Mouse (Mus musculus) heart, embryonic 15.5 days (tissue): Measurements from ENCODE around the gene Ublcp1. TPM values are rescaled to one million over a fixed set of nuclear protein-coding genes. Genes with fewer than 3 reads are reported as not detected.
A peak's percentile ranks its signal among the peaks of the same experiment; 100 is the strongest.

Experiments
- ATAC-seq: fragments of 200-750 bp; cut with Nextera tagmentation; replicated peaks from 2 replicates; pipeline ENCODE4 v1.8.0; 2017; ENCODE audit warnings: low read depth, moderate TSS enrichment; ENCODE audit not compliant: insufficient number of reproducible peaks, insufficient read depth, low FRiP score
- H3K27ac ChIP-seq: fragments of 300-500 bp; sonication (generic); 2 replicates; pipeline ENCODE4 v1.5.1; 2015; ENCODE audit warnings: mild to moderate bottlenecking, inconsistent platforms
- H3K27me3 ChIP-seq: fragments of 300-500 bp; sonication (generic); 2 replicates; pipeline ENCODE4 v1.6.1; 2015; ENCODE audit warnings: inconsistent platforms
- H3K36me3 ChIP-seq: fragments of 300-500 bp; sonication (generic); 2 replicates; pipeline ENCODE4 v1.6.1; 2015; ENCODE audit warnings: mild to moderate bottlenecking, inconsistent platforms
- H3K4me1 ChIP-seq: fragments of 300-500 bp; sonication (generic); replicated peaks from 2 replicates; pipeline ENCODE4 v1.6.1; 2015; ENCODE audit warnings: inconsistent platforms
- H3K4me2 ChIP-seq: fragments of 300-500 bp; sonication (generic); 2 replicates; pipeline ENCODE4 v1.6.1; 2015; ENCODE audit warnings: inconsistent platforms, mild to moderate bottlenecking, moderate library complexity
- H3K4me3 ChIP-seq: fragments of 300-500 bp; sonication (generic); 2 replicates; pipeline ENCODE4 v1.5.1; 2015; ENCODE audit warnings: mild to moderate bottlenecking, inconsistent platforms
- H3K9ac ChIP-seq: fragments of 300-500 bp; sonication (generic); 2 replicates; pipeline ENCODE4 v1.6.1; 2015; ENCODE audit warnings: mild to moderate bottlenecking, inconsistent platforms
- H3K9me3 ChIP-seq: fragments of 300-500 bp; sonication (generic); replicated peaks from 2 replicates; pipeline ENCODE4 v1.6.1; 2016; ENCODE audit warnings: inconsistent platforms
- WGBS: fragments of 180-500 bp; shearing (Covaris S2); methylation state at CpG from one replicate; pipeline ENCODE4 v1.1.7; 2015; ENCODE audit warnings: mixed read lengths; 5-methylcytosine and 5-hydroxymethylcytosine counted together
- polyA plus RNA-seq: library from polyadenylated mRNA; unstranded; fragments of >200 nt; fragmentation: Nextera tagmentation; extraction: Ambion mirVana; gene quantifications from 2 replicates; pipeline ENCODE4 v1.2.1, GENCODE M21; 2015

The Ublcp1 gene
- polyA plus RNA-seq = 38.7 and 41.8 TPM in 2 replicates

DNA sequence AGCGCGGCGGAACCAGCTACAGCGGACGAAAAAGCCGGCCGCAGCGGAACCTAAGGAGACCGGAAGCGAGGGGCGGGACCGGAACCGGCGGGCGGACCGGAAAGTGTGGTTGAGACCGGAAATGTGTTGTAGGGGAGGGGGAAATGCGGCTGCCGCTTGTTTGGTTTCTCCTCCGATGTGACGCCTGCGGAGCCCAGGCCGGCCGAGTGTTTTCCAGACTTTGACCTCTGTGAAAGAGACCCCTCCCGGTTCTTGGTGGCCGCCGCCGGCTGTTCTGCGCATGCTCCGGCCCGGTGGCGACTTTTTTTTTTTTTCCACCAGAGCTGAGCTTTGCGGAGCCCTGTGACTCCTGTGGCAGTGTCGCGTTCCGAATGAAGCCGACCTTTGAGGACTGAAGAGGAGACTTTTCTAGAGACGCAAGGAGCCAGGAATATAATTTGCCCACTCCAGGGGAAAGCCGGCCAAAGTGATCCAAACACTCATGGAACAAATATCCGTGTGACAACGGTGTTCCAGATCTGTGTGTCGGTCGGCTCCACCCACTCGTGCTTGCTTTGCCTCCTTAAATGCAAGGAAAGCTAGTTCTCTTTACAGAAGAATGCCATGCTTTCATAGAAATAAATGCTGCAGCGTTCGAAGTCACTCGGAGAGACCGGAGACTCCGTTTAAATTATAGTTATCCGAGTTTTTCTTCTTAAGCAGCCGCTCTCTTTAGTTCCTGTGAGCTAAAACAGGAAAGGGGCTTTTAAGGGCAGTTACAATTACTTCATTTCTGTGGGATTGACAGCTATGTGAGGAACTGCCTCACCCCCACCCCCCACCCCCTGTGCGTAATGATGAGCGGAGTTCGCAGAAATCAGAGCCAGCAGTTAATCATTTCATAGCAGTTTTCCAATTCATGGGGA lies at the start of gene Ublcp1:
Gene Ublcp1, minus strand, starts transcription at position 67 of the 905 bp plus-strand sequence.
- peak within 1 kb of the TSS; percentile 88 for H3K9ac ChIP-seq
- peaks cover 16% of the 10 kb centered on the region for H3K4me1 ChIP-seq
- WGBS = under 1% methylated on average over 54 of the region's 54 CpGs
- peak within 1 kb of the TSS; percentile 79 for H3K4me2 ChIP-seq
- no peaks in the 10 kb centered on the region for H3K27me3 ChIP-seq
- H3K9me3 ChIP-seq = no peaks in the 10 kb centered on the region
- no peaks in the 10 kb centered on the region for H3K36me3 ChIP-seq
- peak within 1 kb of the TSS; percentile 95 for H3K4me3 ChIP-seq
- peak; percentile 90 for ATAC-seq
- peak within 1 kb of the TSS; percentile 93 for H3K27ac ChIP-seq

GRCm38 (mm10) chr11:44519096-44519949 lies 49.0 kb upstream of the Ublcp1 start:
- peak overlapping the region; percentile 100 for H3K4me3 ChIP-seq
- peak; percentile 64 for ATAC-seq
- peak overlapping the region; percentile 97 for H3K27ac ChIP-seq
- 0% methylated on average over 55 of the region's 61 CpGs for WGBS
- peak overlapping the region; percentile 97 for H3K4me2 ChIP-seq
- no peaks in the 10 kb centered on the region for H3K9me3 ChIP-seq
- no peaks in the 10 kb centered on the region for H3K27me3 ChIP-seq
- H3K9ac ChIP-seq = peak overlapping the region; percentile 97
- no peaks in the 10 kb centered on the region for H3K36me3 ChIP-seq
- H3K4me1 ChIP-seq = peaks cover 29% of the 10 kb centered on the region

DNA sequence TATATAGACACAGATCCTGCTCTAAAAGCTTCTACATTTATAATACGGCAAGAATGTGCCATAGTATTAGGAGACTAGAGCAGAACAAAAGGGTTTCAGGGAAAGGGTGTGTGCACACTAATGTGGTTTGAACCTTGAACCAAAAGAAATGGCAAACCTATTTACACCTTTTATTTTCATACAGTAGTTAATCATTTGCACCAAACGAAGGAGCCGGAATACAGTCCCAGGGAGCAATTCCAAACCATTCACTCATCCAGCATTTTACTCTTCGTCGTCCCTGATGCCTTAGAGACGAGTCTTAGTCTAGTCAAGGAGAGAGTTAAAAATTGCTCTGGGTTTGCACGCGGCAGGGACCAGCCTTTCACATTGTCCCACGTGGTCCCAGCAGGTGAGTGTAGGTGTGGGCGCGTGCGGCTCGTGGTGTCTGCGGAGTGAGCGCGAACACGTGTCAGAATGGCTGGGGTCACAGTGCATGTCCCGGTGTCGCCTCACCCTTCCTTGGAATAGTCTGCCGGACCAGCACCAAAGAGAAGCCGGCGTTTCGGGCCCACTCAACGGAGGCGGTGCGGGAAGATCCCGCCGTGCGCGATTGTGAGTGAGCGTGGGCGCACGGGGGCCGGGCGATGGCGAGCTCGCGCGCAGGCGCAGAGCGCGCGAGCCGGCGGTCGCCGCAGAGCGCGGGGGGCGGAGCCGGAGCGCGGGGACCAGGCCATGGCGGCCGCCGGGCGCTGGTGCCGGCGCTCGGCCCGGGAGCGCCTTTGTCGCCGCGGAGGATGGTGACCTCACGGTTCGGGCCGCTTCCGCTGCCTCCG lies 48.2 kb upstream of the Ublcp1 start, which contains the start of gene Rnf145:
Gene Rnf145, plus strand, starts transcription at position 684 of the 815 bp plus-strand sequence.
- WGBS = 1% methylated on average over 69 of the region's 70 CpGs
- peak; percentile 86 for ATAC-seq
- peak within 1 kb of the TSS; percentile 97 for H3K4me2 ChIP-seq

DNA sequence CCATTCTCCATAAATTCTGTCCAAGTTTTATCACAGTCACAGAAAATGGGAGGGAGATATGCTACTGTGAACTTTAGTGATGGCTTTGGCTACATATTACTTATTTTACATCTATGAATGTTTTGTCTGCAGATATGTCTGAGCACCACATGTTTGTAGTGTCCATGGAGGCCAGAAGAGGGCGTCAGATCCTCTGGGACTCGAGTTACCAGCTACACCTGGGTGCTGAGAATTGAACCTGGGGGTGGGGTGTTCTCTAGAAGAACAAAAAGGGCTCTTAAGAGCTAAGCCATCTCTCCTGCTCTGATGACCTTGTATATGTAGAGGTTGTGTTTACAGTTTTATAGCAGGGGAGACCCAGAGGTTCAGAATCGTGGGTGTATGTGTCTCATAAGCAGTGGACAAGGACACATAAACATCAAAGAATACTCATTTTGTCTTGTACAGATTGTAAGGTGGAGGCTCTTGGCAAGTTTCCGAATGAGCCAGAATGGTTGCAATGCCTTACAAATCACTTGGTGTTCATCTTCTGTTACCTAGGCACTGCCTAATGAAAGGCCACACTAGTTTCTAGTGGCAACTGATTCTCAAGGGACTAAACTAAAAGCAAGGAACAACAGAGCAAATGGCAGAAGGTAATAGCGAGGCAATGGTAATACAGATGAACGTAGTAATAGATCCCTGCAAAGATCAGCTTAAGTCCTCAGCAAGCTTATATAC lies 47.4 kb upstream of the Ublcp1 start:
- no peaks in the 10 kb centered on the region for H3K36me3 ChIP-seq
- H3K4me3 ChIP-seq = peak overlapping the region; percentile 100
- no peaks in the 10 kb centered on the region for H3K27me3 ChIP-seq
- ATAC-seq = no peak
- H3K4me1 ChIP-seq = peaks cover 17% of the 10 kb centered on the region
- H3K9ac ChIP-seq = no peak overlapping the region
- WGBS = 56% methylated on average over 6 of the region's 6 CpGs
- no peak overlapping the region for H3K27ac ChIP-seq
- H3K4me2 ChIP-seq = peak overlapping the region; percentile 97
- H3K9me3 ChIP-seq = no peaks in the 10 kb centered on the region

More for the DNA sequence above, 48.2 kb upstream of the Ublcp1 start, which contains the start of gene Rnf145:
- H3K36me3 ChIP-seq = no peaks in the 10 kb centered on the region
- no peaks in the 10 kb centered on the region for H3K9me3 ChIP-seq
- peak within 1 kb of the TSS; percentile 97 for H3K9ac ChIP-seq
- H3K4me1 ChIP-seq = peaks cover 22% of the 10 kb centered on the region
- peak within 1 kb of the TSS; percentile 97 for H3K27ac ChIP-seq
- H3K4me3 ChIP-seq = peak within 1 kb of the TSS; percentile 100
- no peaks in the 10 kb centered on the region for H3K27me3 ChIP-seq

GRCm38 (mm10) chr11:44516362-44516761 lies 46.1 kb upstream of the Ublcp1 start:
- H3K36me3 ChIP-seq = no peaks in the 10 kb centered on the region
- ATAC-seq = no peak
- peaks cover 13% of the 10 kb centered on the region for H3K4me1 ChIP-seq
- H3K4me3 ChIP-seq = no peak overlapping the region
- H3K9me3 ChIP-seq = no peaks in the 10 kb centered on the region
- H3K9ac ChIP-seq = no peak overlapping the region
- H3K27me3 ChIP-seq = no peaks in the 10 kb centered on the region
- H3K27ac ChIP-seq = no peak overlapping the region
- 38% methylated on average over 1 of the region's 1 CpGs for WGBS
- no peak overlapping the region for H3K4me2 ChIP-seq

DNA sequence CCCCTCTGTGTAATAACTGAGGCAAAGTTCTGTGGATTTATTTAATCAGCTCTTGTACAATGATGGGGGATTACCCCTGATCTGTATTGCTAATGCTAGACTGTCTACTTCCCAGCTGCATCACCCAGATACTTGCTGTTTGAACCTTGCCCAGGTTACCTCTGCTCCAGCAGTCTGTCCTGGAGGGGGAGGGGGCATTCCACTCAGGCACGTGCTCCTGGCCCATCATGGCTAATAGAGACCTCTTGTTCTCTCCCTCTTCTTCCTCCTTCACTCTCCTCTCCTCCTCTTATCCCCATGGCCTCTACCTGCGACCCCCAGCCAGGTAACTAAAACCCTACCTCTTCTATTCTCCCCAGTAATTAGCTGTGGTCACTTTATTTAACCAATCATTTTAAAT lies 44.4 kb upstream of the Ublcp1 start:
- no peak for ATAC-seq
- Histone ChIP-seq H3K9me3 (no peaks in the 10 kb centered on the region), H3K9ac (no peak overlapping the region), H3K27ac (no peak overlapping the region), H3K27me3 (no peaks in the 10 kb centered on the region), H3K4me2 (no peak overlapping the region), H3K4me1 (peaks cover 9% of the 10 kb centered on the region), H3K4me3 (no peak overlapping the region), H3K36me3 (no peaks in the 10 kb centered on the region)
- WGBS = 51% methylated on average over 2 of the region's 2 CpGs

GRCm38 (mm10) chr11:44513026-44513422 lies 42.7 kb upstream of the Ublcp1 start:
- no peak overlapping the region for H3K4me3 ChIP-seq
- H3K36me3 ChIP-seq = no peaks in the 10 kb centered on the region
- no peak overlapping the region for H3K27ac ChIP-seq

GRCm38 (mm10) chr11:44512044-44513025 lies 42.0 kb upstream of the Ublcp1 start:
- Histone ChIP-seq H3K4me2 (no peak overlapping the region), H3K4me3 (no peak overlapping the region), H3K9me3 (no peaks in the 10 kb centered on the region), H3K9ac (no peak overlapping the region), H3K27ac (no peak overlapping the region), H3K27me3 (no peaks in the 10 kb centered on the region), H3K36me3 (no peaks in the 10 kb centered on the region), H3K4me1 (peaks cover 11% of the 10 kb centered on the region)
- ATAC-seq = no peak
- 57% methylated on average over 14 of the region's 14 CpGs for WGBS

More at GRCm38 (mm10) chr11:44513026-44513422, 42.7 kb upstream of the Ublcp1 start:
- 51% methylated on average over 2 of the region's 2 CpGs for WGBS
- ATAC-seq = no peak
- Histone ChIP-seq H3K4me1 (peaks cover 11% of the 10 kb centered on the region), H3K9ac (no peak overlapping the region), H3K27me3 (no peaks in the 10 kb centered on the region), H3K9me3 (no peaks in the 10 kb centered on the region), H3K4me2 (no peak overlapping the region)

DNA sequence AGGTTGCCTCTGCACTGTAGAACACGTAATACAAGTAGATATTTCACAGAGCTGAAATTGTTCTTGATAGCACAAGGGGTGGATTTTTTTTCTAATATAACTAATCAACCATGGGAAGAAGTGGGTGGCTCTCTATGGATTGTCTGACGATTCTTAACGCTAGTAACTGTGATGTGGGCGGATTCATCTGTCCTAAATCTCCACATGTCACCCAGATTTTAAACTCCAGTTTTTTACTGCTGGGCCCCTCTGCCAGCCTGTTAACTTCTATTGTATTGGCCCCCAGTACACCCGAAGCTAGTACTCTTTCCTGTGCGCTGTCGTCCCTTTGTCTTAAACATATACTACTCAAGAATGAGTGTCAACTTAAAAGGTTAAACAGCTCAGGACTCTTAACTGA lies 40.1 kb upstream of the Ublcp1 start:
- Histone ChIP-seq H3K27me3 (no peaks in the 10 kb centered on the region), H3K9me3 (no peaks in the 10 kb centered on the region), H3K27ac (no peak overlapping the region), H3K9ac (no peak overlapping the region), H3K4me3 (no peak overlapping the region), H3K4me1 (peaks cover 11% of the 10 kb centered on the region), H3K36me3 (no peaks in the 10 kb centered on the region), H3K4me2 (no peak overlapping the region)
- 85% methylated on average over 7 of the region's 7 CpGs for WGBS
- ATAC-seq = no peak
